Mouse (Mus musculus) kidney, adult 11 months (tissue): ENCODE measurements around the gene Mef2a.

ENCODE experiments used
- DNase-seq: peaks from one replicate; pipeline ENCODE4 v3.0.0; 2022

Mef2a gene

GRCm38 (mm10) chr7:67243121-67243893, 129.4 kb downstream of the Mef2a start:
- DNase-seq: no peak

- DNase-seq: no peak
Observed at GRCm38 (mm10) chr7:67241969-67242368, 130.7 kb downstream of the Mef2a start.

- DNase-seq: no peak
Observed at GRCm38 (mm10) chr7:67237752-67238151, 134.9 kb downstream of the Mef2a start.

- no peak for DNase-seq
Observed at GRCm38 (mm10) chr7:67236351-67236750, 136.3 kb downstream of the Mef2a start.

GRCm38 (mm10) chr7:67234797-67235196, 137.9 kb downstream of the Mef2a start:
- no peak for DNase-seq

- DNase-seq: no peak
Observed at GRCm38 (mm10) chr7:67232504-67232903, 140.2 kb downstream of the Mef2a start.

GRCm38 (mm10) chr7:67230640-67231140, 142.0 kb downstream of the Mef2a start:
- DNase-seq: no peak

- DNase-seq: no peak
Observed at GRCm38 (mm10) chr7:67230221-67230620, 142.4 kb downstream of the Mef2a start.

- no peak for DNase-seq
Observed at GRCm38 (mm10) chr7:67229701-67230100, 143.0 kb downstream of the Mef2a start.

GRCm38 (mm10) chr7:67228891-67229602, 143.6 kb downstream of the Mef2a start:
- no peak for DNase-seq

- no peak for DNase-seq
Observed at GRCm38 (mm10) chr7:67228390-67228789, 144.3 kb downstream of the Mef2a start.

GRCm38 (mm10) chr7:67227538-67227937, 145.1 kb downstream of the Mef2a start:
- no peak for DNase-seq

- DNase-seq: no peak
Observed at GRCm38 (mm10) chr7:67225943-67226625, 146.6 kb downstream of the Mef2a start.

GRCm38 (mm10) chr7:67222220-67222862, 150.3 kb downstream of the Mef2a start, which contains the start of gene Lysmd4:
Gene Lysmd4 (plus strand): TSS chr7:67222544.
- DNase-seq: peak; percentile 98

GRCm38 (mm10) chr7:67217025-67217424, 155.6 kb downstream of the Mef2a start:
- no peak for DNase-seq

GRCm38 (mm10) chr7:67216351-67216750, 156.3 kb downstream of the Mef2a start:
- no peak for DNase-seq

- no peak for DNase-seq
Observed at GRCm38 (mm10) chr7:67213589-67213988, 159.1 kb downstream of the Mef2a start.

GRCm38 (mm10) chr7:67211971-67212370, 160.7 kb downstream of the Mef2a start:
- DNase-seq: no peak

GRCm38 (mm10) chr7:67211341-67211740, 161.3 kb downstream of the Mef2a start:
- no peak for DNase-seq

GRCm38 (mm10) chr7:67210004-67210833, 162.4 kb downstream of the Mef2a start:
- DNase-seq: no peak

- no peak for DNase-seq
Observed at GRCm38 (mm10) chr7:67208317-67208716, 164.3 kb downstream of the Mef2a start.

- DNase-seq: peak; percentile 52
Observed at GRCm38 (mm10) chr7:67207701-67208100, 165.0 kb downstream of the Mef2a start.
